Mouse (Mus musculus) heart, embryonic 16.5 days (tissue): ENCODE data around the gene Eid2b. TPM values are rescaled to one million over a fixed set of nuclear protein-coding genes. Genes with fewer than 3 reads are reported as not detected.

ENCODE experiments used
- ATAC-seq: fragments of 200-750 bp; cut with Nextera tagmentation; replicated peaks from 2 replicates; pipeline ENCODE4 v1.8.0; 2017; ENCODE audit warnings: moderate number of reproducible peaks; ENCODE audit not compliant: insufficient read depth, low FRiP score; ENCODE audit errors: extremely low read depth
- H3K27ac ChIP-seq: fragments of 300-500 bp; sonication (generic); 2 replicates; pipeline ENCODE4 v1.5.1; 2014; ENCODE audit warnings: mild to moderate bottlenecking, low read length, control low read depth, moderate library complexity
- H3K27me3 ChIP-seq: fragments of 300-500 bp; sonication (generic); 2 replicates; pipeline ENCODE4 v1.6.1; 2014; ENCODE audit warnings: low read length, mixed read lengths; ENCODE audit not compliant: control insufficient read depth, insufficient read depth
- H3K36me3 ChIP-seq: fragments of 300-500 bp; sonication (generic); 2 replicates; pipeline ENCODE4 v1.6.1; 2014; ENCODE audit not compliant: control insufficient read depth, insufficient read depth
- H3K4me1 ChIP-seq: fragments of 300-500 bp; sonication (generic); 2 replicates; pipeline ENCODE4 v1.6.1; 2014; ENCODE audit warnings: low read length, mixed read lengths; ENCODE audit not compliant: control insufficient read depth, insufficient read depth
- H3K4me2 ChIP-seq: fragments of 300-500 bp; sonication (generic); 2 replicates; pipeline ENCODE4 v1.6.1; 2014; ENCODE audit warnings: low read depth, mild to moderate bottlenecking, control low read depth, low read length
- H3K4me3 ChIP-seq: fragments of 300-500 bp; sonication (generic); 2 replicates; pipeline ENCODE4 v1.5.1; 2014; ENCODE audit warnings: mild to moderate bottlenecking, control low read depth, low read length
- H3K9ac ChIP-seq: fragments of 300-500 bp; sonication (generic); 2 replicates; pipeline ENCODE4 v1.6.1; 2014; ENCODE audit warnings: low read length, control low read depth
- H3K9me3 ChIP-seq: fragments of 300-500 bp; sonication (generic); replicated peaks from 2 replicates; pipeline ENCODE4 v1.6.1; 2016; ENCODE audit warnings: low read length; ENCODE audit not compliant: control insufficient read depth
- WGBS: fragments of 180-500 bp; shearing (Covaris S2); extraction: QIAGEN DNeasy Blood & Tissue Kit; methylation state at CpG from one replicate; pipeline ENCODE4 v1.1.7; 2014; 5-methylcytosine and 5-hydroxymethylcytosine counted together
- polyA plus RNA-seq: library from polyadenylated mRNA; unstranded; fragments of >200 nt; fragmentation: Nextera tagmentation; extraction: Ambion mirVana; gene quantifications from 2 replicates; pipeline ENCODE4 v1.2.1, GENCODE M21; 2015

Eid2b gene
- polyA plus RNA-seq, 1 experiment from 2014 or later, result 7.3 TPM

DNA sequence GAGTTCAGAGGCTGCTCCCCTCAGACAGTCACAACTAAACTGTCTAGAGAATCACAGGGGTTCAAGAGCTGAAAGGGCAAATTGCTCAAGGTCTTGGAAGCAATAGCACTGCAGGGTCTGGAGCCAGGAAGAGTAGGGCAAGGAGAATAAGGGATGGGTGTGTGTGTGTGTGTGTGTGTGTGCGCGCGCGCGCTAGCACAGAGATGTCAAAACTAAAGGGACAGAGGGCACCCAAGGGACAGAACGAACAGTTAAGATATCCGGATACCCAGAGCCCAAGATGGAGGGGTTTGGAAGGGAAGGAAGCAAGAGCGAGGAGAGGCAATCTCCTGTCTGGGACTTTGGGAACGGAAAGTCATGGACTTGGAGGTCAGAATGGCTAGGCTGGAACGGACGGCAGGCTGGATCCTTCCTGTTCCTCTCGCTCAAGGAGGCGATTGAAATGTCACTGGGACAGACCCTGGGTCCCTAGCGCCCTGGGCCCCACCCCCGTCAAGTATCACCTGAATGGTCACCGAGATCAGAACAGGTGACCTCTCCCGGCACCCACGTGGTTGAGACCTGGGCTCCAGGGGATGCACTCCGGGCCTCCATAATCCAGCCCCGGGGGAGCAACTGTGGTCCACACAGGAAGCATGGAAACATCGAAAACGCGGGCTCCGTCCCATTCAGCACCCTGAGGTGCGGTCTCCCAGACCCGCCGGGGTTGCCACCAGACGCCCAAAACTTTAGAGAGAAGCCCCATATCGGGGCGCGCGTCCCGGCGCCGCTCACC is 33.8 kb downstream of the Eid2b start:
- WGBS, result 4% methylated on average over 35 of the region's 35 CpGs
- ATAC-seq, result peak; percentile 38
- Histone ChIP-seq H3K36me3 (peaks cover 41% of the 10 kb centered on the region), H3K27ac (peak overlapping the region; percentile 74), H3K4me3 (peak overlapping the region; percentile 99), H3K9ac (peak overlapping the region; percentile 96), H3K4me2 (peak overlapping the region; percentile 96), H3K9me3 (no peaks in the 10 kb centered on the region), H3K27me3 (no peaks in the 10 kb centered on the region), H3K4me1 (peaks cover 13% of the 10 kb centered on the region)

DNA sequence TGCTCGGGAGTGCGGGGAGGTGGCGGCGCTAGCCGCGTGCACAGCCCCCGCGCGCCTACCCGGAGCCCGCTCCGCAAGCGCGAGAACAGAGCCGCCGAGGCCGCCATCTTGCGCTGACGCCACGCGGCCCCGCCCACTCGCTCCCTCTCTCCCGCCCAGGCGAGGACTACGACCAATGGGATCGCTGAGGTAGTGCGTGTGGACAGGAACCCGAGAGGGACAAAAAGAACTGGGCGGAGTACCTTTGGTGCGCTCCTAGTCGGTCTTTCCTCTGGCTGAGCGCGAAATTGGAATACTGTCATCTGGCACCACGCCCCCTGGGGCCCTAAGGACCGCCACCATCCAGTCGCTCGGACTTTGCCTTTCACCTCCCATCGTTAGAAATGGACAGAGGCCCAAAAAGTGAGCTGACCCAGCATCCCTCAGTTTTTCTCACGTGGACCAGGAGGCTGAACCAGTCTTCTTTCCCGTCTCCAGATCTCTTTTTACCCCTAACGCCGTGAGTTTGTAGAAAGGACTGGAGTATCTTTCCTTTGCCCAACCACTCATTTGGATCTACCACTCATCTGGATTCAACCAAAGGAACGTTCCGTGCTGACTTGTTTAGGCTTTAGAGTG is 34.5 kb downstream of the Eid2b start, which contains the start of gene Timm50:
Timm50 (minus strand) TSS at position 147 of the 618 bp plus-strand sequence.
- under 1% methylated on average over 45 of the region's 45 CpGs for WGBS
- Histone ChIP-seq H3K36me3 (peaks cover 42% of the 10 kb centered on the region), H3K4me3 (peak within 1 kb of the TSS; percentile 99), H3K9ac (peak within 1 kb of the TSS; percentile 96), H3K4me2 (peak within 1 kb of the TSS; percentile 96), H3K9me3 (no peaks in the 10 kb centered on the region), H3K27me3 (no peaks in the 10 kb centered on the region), H3K27ac (peak within 1 kb of the TSS; percentile 74), H3K4me1 (peaks cover 13% of the 10 kb centered on the region)
- peak; percentile 99 for ATAC-seq

DNA sequence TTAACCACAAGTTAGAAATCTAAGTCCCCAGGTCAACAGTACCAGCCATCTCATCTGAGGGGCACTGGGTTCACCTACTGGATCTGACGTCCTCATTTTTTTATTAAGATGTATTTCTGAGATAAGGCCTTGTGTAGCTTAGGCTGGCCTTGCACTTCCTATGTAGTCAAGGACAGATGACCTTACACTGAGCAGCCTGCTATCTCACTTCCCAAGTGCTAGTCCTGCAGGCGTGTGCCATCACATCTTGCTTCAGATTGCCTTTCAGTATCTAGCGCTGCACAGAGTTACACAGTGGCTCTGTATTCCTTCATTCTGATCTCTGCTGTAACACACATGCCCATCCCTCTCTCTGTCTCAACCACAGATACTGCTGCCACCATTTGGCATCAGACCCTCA is 40.5 kb downstream of the Eid2b start:
- no peak overlapping the region for H3K9ac ChIP-seq
- no peak for ATAC-seq
- H3K27ac ChIP-seq, result no peak overlapping the region
- H3K9me3 ChIP-seq, result no peaks in the 10 kb centered on the region
- no peaks in the 10 kb centered on the region for H3K4me1 ChIP-seq
- no peak overlapping the region for H3K4me2 ChIP-seq
- no peak overlapping the region for H3K4me3 ChIP-seq
- peaks cover 75% of the 10 kb centered on the region for H3K36me3 ChIP-seq
- H3K27me3 ChIP-seq, result no peaks in the 10 kb centered on the region
- WGBS, result 75% methylated on average over 3 of the region's 3 CpGs

DNA sequence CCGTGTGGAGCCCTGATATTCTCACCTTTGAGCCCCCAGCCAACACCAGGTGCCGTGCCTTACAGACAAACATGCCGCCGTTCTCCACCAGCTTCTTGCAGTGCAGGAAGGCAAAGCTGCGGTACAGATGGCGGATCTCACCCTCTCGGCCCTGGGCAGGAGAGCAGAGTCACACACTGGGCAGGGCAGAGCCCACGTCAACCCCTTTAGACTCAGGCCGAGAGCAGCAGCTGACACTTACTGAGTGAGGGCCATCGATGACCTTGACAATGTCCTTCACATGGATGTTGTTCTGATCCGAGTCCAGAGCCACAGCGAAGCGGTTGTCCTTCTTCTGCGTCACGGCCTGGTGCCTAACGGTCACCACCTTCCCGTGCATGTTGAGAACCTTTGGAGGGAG is 41.2 kb downstream of the Eid2b start:
- Histone ChIP-seq H3K4me1 (no peaks in the 10 kb centered on the region), H3K9me3 (no peaks in the 10 kb centered on the region), H3K9ac (no peak overlapping the region), H3K4me3 (no peak overlapping the region), H3K4me2 (no peak overlapping the region), H3K36me3 (peaks cover 81% of the 10 kb centered on the region), H3K27ac (no peak overlapping the region), H3K27me3 (no peaks in the 10 kb centered on the region)
- 86% methylated on average over 17 of the region's 17 CpGs for WGBS
- no peak for ATAC-seq

DNA sequence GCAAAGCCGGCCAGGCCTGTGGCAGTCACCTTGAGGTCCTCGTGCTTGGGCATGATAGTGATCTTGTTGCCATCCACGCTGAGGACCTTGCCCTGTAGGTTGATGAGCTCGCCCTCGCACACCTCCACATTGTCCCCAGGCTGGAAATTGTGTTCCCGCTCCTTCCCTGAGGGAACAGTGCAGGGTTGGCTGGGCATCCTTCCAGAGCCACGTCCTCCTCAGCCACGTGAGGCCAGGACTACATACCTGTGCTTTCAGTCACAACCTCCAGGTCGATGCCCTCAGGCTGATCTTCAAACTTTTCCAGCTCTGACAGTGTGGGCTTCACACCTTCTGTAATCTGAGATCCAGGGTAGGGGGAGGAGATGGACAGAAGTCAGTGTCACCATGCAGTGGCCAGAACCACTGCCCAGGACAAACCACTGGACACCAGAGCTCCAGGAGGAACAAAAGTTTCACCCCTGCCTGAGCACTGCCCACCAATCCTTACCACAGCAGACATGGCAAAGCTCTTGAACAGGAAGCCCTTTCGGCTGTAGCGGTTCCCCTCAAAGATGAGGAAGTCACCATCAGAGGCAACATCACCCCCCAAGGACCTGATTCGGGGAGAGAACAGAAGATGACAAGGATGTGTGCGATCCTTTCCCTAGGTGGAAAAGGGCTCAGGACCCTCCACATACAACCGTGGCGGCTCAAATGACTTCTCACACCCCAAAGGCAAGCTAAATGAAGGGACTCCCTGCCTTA is 44.6 kb downstream of the Eid2b start:
- no peak overlapping the region for H3K4me2 ChIP-seq
- no peak overlapping the region for H3K4me3 ChIP-seq
- H3K36me3 ChIP-seq, result peaks cover 82% of the 10 kb centered on the region
- WGBS, result 90% methylated on average over 15 of the region's 15 CpGs
- H3K27me3 ChIP-seq, result no peaks in the 10 kb centered on the region
- H3K9ac ChIP-seq, result no peak overlapping the region
- ATAC-seq, result no peak
- H3K9me3 ChIP-seq, result no peaks in the 10 kb centered on the region
- H3K27ac ChIP-seq, result no peak overlapping the region
- H3K4me1 ChIP-seq, result no peaks in the 10 kb centered on the region

DNA sequence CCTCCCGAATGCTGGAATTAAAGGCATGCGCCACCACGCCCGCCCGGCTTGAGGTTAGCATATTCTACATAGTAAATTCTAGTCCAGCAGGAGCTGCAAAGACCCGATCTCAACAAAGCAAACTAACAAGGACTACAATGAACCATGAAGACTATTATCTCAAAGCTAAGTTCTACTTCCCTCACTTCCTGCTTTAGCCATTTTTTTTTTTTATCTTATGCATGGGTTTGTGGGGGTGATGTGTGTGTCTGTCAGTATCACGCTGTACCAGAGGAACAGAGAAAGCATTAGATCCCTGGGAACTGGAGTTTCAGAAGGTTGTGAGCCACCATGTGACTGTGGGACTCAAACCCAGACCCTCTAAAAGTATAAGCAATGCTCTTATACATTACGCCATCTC is 47.8 kb downstream of the Eid2b start:
- no peak for ATAC-seq
- Histone ChIP-seq H3K27me3 (no peaks in the 10 kb centered on the region), H3K36me3 (peaks cover 78% of the 10 kb centered on the region), H3K4me3 (no peak overlapping the region), H3K27ac (no peak overlapping the region), H3K4me1 (no peaks in the 10 kb centered on the region), H3K4me2 (no peak overlapping the region), H3K9ac (no peak overlapping the region), H3K9me3 (no peaks in the 10 kb centered on the region)
- 97% methylated on average over 8 of the region's 8 CpGs for WGBS

DNA sequence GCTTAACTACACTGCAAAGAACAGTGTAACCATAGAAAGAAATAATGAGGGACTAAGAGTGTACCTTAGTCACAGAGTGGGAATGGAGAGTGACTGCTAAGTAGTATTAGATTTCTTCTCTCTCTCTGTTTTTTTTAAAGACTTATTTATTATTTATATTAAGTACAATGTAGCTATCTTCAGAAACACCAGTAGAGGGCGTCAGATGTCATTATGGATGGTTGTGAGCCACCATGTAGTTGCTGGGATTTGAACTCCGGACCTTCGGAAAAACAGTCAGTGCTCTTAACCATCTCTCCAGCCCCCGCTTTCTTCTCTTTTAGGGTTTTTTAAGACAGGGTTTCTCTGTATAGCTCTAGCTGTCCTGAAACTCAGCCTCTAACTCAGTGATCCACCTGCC is 48.9 kb downstream of the Eid2b start:
- Histone ChIP-seq H3K36me3 (peaks cover 80% of the 10 kb centered on the region), H3K27ac (no peak overlapping the region), H3K9ac (no peak overlapping the region), H3K4me2 (no peak overlapping the region), H3K27me3 (no peaks in the 10 kb centered on the region), H3K9me3 (no peaks in the 10 kb centered on the region), H3K4me1 (no peaks in the 10 kb centered on the region), H3K4me3 (no peak overlapping the region)
- 78% methylated on average over 4 of the region's 4 CpGs for WGBS
- no peak for ATAC-seq

DNA sequence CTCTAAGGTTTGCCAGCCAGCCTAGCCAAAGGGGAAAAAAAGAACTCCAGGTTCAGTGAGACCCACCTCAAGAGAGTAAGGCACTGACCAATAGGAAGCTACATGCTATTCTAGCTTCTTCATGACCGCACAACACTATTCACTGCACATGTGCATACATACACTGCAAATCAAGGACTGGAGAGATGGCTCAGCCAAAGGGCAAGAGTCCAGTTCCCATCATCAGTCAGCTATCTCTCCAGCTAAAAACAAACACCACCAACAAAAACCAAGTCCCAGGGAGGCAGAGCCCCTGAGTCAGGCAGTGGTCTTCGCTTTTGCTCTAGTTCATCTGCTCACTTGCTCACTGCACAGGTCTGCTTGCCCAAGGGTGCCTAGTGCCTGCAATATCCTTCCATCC is 50.7 kb downstream of the Eid2b start:
- H3K27ac ChIP-seq, result no peak overlapping the region
- H3K9me3 ChIP-seq, result no peaks in the 10 kb centered on the region
- no peak overlapping the region for H3K4me2 ChIP-seq
- WGBS, result 91% methylated on average over 2 of the region's 2 CpGs
- peaks cover 64% of the 10 kb centered on the region for H3K36me3 ChIP-seq
- no peaks in the 10 kb centered on the region for H3K4me1 ChIP-seq
- ATAC-seq, result no peak
- H3K9ac ChIP-seq, result no peak overlapping the region
- no peak overlapping the region for H3K4me3 ChIP-seq
- no peaks in the 10 kb centered on the region for H3K27me3 ChIP-seq
